Mouse (Mus musculus) intestine, postnatal 0 days (tissue): ENCODE results near the gene Cnot1. TPM values are rescaled to one million over a fixed set of nuclear protein-coding genes. Genes with fewer than 3 reads are reported as not detected.

Experiments
- ATAC-seq: fragments of 200-750 bp; cut with Nextera tagmentation; 2 replicates; pipeline ENCODE4 v1.8.0; 2017; ENCODE audit warnings: mild to moderate bottlenecking, moderate TSS enrichment, moderate library complexity
- H3K27ac ChIP-seq: fragments of 300-500 bp; sonication (generic); 2 replicates; pipeline ENCODE4 v1.5.1; 2014; ENCODE audit warnings: mild to moderate bottlenecking, low read depth, low read length, moderate library complexity
- H3K27me3 ChIP-seq: fragments of 300-500 bp; sonication (generic); replicated peaks from 2 replicates; pipeline ENCODE4 v1.6.1; 2014; ENCODE audit warnings: low read length, mixed read lengths; ENCODE audit not compliant: control insufficient read depth, insufficient read depth
- H3K36me3 ChIP-seq: fragments of 300-500 bp; sonication (generic); 2 replicates; pipeline ENCODE4 v1.6.1; 2014; ENCODE audit warnings: mild to moderate bottlenecking, moderate library complexity; ENCODE audit not compliant: control insufficient read depth, insufficient read depth
- H3K4me1 ChIP-seq: fragments of 300-500 bp; sonication (generic); replicated peaks from 2 replicates; pipeline ENCODE4 v1.6.1; 2014; ENCODE audit warnings: antibody characterized with exemption, low read length, mixed read lengths; ENCODE audit not compliant: control insufficient read depth, insufficient read depth
- H3K4me2 ChIP-seq: fragments of 300-500 bp; sonication (generic); replicated peaks from 2 replicates; pipeline ENCODE4 v1.6.1; 2014; ENCODE audit warnings: low read depth, mild to moderate bottlenecking, moderate library complexity
- H3K4me3 ChIP-seq: fragments of 300-500 bp; sonication (generic); 2 replicates; pipeline ENCODE4 v1.5.1; 2014; ENCODE audit warnings: low read depth, low read length
- H3K9ac ChIP-seq: fragments of 300-500 bp; sonication (generic); 2 replicates; pipeline ENCODE4 v1.6.1; 2014; ENCODE audit warnings: mild to moderate bottlenecking, low read depth, low read length
- H3K9me3 ChIP-seq: fragments of 300-500 bp; sonication (generic); 2 replicates; pipeline ENCODE4 v1.6.1; 2016; ENCODE audit warnings: mixed run types; ENCODE audit not compliant: control insufficient read depth
- CTCF ChIP-seq: sonication (generic); IDR thresholded peaks from 2 replicates; pipeline ENCODE4 v1.5.1; 2016; ENCODE audit warnings: low read depth, mild to moderate bottlenecking, control low read depth, antibody characterized with exemption, moderate library complexity
- WGBS: fragments of 180-500 bp; shearing (Covaris S2); extraction: QIAGEN DNeasy Blood & Tissue Kit; methylation state at CpG from one replicate; pipeline ENCODE4 v1.1.7; 2014; 5-methylcytosine and 5-hydroxymethylcytosine counted together
- polyA plus RNA-seq: library from polyadenylated mRNA; unstranded; fragments of >200 nt; fragmentation: Nextera tagmentation; extraction: Ambion mirVana; gene quantifications from 2 replicates; pipeline ENCODE4 v1.2.1, GENCODE M21; 2015

Cnot1 gene
- polyA plus RNA-seq, 1 experiment from 2014 or later = 18.2 TPM

DNA sequence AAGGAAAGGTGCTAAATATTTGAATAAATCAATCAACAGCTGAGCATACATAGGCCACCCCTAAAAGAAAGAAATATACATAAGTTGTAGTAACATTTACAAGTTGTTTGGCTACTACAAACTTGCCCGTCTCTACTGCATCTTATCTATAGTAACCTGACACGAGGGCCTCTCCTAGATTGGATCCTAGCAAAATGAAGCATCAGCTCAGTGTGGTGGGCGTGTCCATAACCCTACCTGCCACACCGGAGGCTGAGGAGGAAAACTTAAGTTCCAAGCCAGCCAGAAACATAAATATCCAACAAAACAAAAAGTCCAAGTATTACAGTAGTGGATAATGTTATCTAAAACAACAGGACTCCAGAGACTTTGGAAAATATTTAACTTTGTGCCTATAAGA lies 79.6 kb downstream of the Cnot1 start:
- TF ChIP-seq CTCF = no peak
- no peaks in the 10 kb centered on the region for H3K9me3 ChIP-seq
- 54% methylated on average over 4 of the region's 4 CpGs for WGBS
- peaks cover 87% of the 10 kb centered on the region for H3K36me3 ChIP-seq
- no peaks in the 10 kb centered on the region for H3K27me3 ChIP-seq
- ATAC-seq = no peak
- H3K27ac ChIP-seq = no peak overlapping the region
- no peaks in the 10 kb centered on the region for H3K4me1 ChIP-seq
- H3K4me3 ChIP-seq = no peak overlapping the region
- H3K4me2 ChIP-seq = no peak overlapping the region
- H3K9ac ChIP-seq = no peak overlapping the region

DNA sequence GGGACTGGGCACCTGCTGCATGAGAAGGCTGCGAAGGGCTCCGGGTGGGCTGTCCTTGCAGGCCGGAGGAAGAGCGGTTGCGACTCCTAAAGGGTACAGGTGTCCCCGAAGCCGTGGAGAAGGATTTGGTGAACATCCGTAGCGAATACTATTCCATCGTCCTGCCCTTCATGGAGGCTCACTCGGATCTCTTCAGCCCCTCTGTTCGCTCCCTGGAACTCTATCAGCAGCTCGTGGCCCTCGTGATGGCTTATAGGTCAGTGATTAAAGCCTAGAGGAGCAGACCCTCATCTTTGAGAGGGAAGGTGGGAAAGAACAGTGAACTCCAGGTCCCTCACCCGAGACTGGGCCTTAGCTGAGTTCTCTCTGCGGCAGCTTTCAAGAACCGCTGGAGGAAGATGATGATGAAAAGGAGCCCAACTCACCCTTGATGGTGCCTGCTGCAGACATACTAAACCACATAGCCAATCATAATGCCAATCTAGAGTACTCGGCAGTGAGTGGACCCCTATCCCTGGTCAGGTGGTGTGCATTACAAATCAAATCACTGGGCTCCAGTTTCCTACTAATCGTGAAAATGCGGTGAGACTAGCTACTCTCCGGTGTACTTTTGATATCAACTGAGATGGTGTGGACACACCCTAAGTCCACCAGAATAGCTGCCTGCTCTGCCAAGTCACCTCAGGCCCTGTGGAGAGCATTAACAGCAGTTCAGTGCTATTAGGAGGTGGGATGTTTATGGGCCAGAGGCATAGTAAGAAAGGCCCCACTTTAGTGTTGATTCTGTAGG lies 90.5 kb downstream of the Cnot1 start:
- H3K27me3 ChIP-seq = no peaks in the 10 kb centered on the region
- H3K9me3 ChIP-seq = no peaks in the 10 kb centered on the region
- H3K4me1 ChIP-seq = 0 out of 2 replicates have a peak, but pooled peaks cover 5% of the 10 kb centered on the region
- no peak for TF ChIP-seq CTCF
- H3K27ac ChIP-seq = no peak overlapping the region
- H3K4me3 ChIP-seq = peak overlapping the region; percentile 90
- H3K4me2 ChIP-seq = peak overlapping the region; percentile 97
- WGBS = 12% methylated on average over 21 of the region's 21 CpGs
- H3K36me3 ChIP-seq = peaks cover 40% of the 10 kb centered on the region
- peak overlapping the region; percentile 73 for H3K9ac ChIP-seq
- ATAC-seq = no peak

DNA sequence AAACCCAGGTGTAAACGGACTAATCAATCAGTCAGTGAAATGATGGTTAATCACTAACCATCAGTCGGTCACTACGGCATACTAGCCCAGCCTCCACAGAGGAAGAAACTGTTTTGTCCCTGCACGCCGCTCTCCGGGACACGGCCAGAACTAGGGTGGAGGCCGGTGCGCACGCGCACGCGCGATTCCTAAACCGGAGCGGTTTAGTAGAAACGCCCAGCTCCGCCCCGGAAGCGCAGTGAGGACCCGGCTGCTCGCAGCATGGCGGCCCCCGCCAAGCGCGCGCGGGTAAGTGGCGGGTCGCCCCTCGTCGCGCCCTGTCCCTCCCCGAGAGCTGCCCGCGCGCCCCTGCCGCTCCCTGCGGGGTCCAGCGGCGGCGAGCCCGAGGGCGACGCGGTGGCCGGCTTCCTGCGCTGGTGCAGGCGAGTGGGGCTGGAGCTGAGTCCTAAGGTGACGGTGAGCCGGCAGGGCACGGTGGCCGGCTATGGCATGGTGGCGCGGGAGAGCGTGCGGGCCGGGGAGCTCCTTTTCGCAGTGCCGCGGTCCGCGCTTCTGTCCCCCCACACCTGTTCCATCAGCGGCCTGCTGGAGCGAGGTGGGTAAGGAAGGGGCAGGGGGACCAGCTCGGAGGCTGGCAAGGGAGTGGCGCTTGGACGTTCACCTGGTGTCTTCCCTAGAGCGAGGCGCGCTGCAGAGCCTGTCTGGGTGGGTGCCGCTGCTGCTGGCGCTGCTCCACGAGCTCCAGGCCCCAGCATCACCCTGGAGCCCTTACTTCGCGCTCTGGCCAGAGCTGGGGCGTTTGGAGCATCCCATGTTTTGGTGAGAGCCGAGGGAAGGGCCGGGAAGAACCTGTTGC lies 91.4 kb downstream of the Cnot1 start, which contains the start of gene Setd6:
Gene Setd6 (plus strand): TSS at position 206 of the 856 bp plus-strand sequence.
- no peaks in the 10 kb centered on the region for H3K27me3 ChIP-seq
- H3K27ac ChIP-seq = 0 out of 2 replicates have a peak within 1 kb of the TSS, but pooled peaks have one; percentile 7
- peak within 1 kb of the TSS; percentile 97 for H3K4me2 ChIP-seq
- H3K9me3 ChIP-seq = no peaks in the 10 kb centered on the region
- no peak for TF ChIP-seq CTCF
- H3K36me3 ChIP-seq = peaks cover 32% of the 10 kb centered on the region
- peak; percentile 82 for ATAC-seq
- H3K9ac ChIP-seq = peak within 1 kb of the TSS; percentile 73
- H3K4me1 ChIP-seq = 0 out of 2 replicates have a peak, but pooled peaks cover 5% of the 10 kb centered on the region
- peak within 1 kb of the TSS; percentile 90 for H3K4me3 ChIP-seq
- WGBS = under 1% methylated on average over 78 of the region's 79 CpGs

DNA sequence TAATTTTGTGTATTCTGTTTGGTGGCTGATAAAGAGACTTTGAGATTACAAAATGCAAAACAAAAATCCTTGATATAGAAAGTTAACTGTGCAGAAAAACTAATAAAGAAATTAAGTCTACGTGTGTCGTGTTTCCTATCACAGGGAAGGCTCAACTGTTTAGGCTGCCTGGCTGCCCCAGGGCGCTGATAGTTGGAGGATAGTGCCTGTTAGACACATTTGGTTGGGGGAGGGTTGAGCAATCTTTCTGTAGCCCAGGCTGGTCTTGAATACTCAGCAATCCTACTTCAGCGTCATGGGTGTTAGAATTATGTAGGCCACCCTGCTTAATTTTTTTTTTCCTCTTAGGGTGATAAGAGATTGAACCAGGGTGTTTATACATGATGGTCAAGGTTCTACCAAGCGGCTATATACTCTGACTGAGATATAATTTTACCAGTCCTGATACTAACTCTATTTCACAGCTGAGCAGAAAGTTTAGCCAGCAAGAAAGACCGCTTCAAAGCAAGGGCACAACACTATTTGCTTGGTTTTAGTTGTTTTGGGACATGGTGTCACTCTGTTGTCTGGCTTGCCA lies 92.3 kb downstream of the Cnot1 start:
- Histone ChIP-seq H3K9ac (peak overlapping the region; percentile 73; the same call in 1 of the 2 replicates), H3K27ac (no peak overlapping the region), H3K4me3 (peak overlapping the region; percentile 90), H3K27me3 (no peaks in the 10 kb centered on the region), H3K4me2 (peak overlapping the region; percentile 97), H3K4me1 (0 out of 2 replicates have a peak, but pooled peaks cover 5% of the 10 kb centered on the region), H3K36me3 (peaks cover 24% of the 10 kb centered on the region), H3K9me3 (no peaks in the 10 kb centered on the region)
- WGBS = 83% methylated on average over 6 of the region's 6 CpGs
- no peak for ATAC-seq
- TF ChIP-seq CTCF = no peak

DNA sequence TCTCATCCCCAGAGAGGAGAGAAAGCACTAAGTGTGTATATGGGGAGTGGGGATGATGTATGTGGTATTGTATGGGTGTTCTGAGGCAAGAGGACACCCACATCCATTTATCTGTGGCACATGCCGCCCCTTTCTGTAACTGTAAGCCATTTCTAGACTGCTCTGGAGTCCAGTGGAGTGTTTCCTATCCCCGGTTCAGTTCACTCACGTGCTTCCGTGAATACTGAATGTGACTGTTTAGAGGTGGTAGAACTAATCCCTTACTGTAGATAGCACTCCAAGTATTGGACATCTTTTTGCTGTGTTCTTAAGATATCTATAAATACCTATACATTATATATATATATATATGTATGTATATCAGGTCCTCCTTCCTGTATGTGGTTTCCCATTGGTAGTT lies 92.9 kb downstream of the Cnot1 start:
- no peak for ATAC-seq
- TF ChIP-seq CTCF = no peak
- Histone ChIP-seq H3K27me3 (no peaks in the 10 kb centered on the region), H3K36me3 (peaks cover 18% of the 10 kb centered on the region), H3K4me3 (no peak overlapping the region), H3K27ac (no peak overlapping the region), H3K9me3 (no peaks in the 10 kb centered on the region), H3K4me2 (no peak overlapping the region), H3K4me1 (0 out of 2 replicates have a peak, but pooled peaks cover 5% of the 10 kb centered on the region), H3K9ac (no peak overlapping the region)
- 94% methylated on average over 4 of the region's 4 CpGs for WGBS
